Mouse (Mus musculus): ENCODE results near the gene Opalin. TPM values are rescaled to one million over a fixed set of nuclear protein-coding genes. Genes with fewer than 3 reads are reported as not detected.

The Opalin gene
- polyA plus RNA-seq, 1 experiment from 2014 or later = not detected

- Histone ChIP-seq H3K9me3 (replicated peaks) (no peaks in the 10 kb centered on the region), H3K4me3 (replicated peaks) (no peak overlapping the region), H3K9ac (replicated peaks) (no peak overlapping the region), H3K27me3 (replicated peaks) (0 out of 2 replicates have a peak, but pooled peaks cover 2% of the 10 kb centered on the region), H3K36me3 (no peaks in the 10 kb centered on the region), H3K4me1 (peaks cover 8% of the 10 kb centered on the region), H3K4me2 (no peak overlapping the region), H3K27ac (replicated peaks) (no peak overlapping the region)
- no peak for ATAC-seq (ENCODE audit: low FRiP score)
- WGBS = 21% methylated on average over 5 of the region's 5 CpGs
Observed at GRCm38 (mm10) chr19:41013591-41013990, 63.3 kb downstream of the Opalin start.

Other genes starting within 250 kb of the Opalin start
- 14.3 and 15.1 TPM in 2 replicates for gene Ccnj, start 245.8 kb downstream of the Opalin start, polyA plus RNA-seq (2015; fragmentation: Nextera tagmentation; extraction: Ambion mirVana)
- 3.8 and 4.7 TPM in 2 replicates for gene Zfp518a, start 182.4 kb downstream of the Opalin start, polyA plus RNA-seq (2015; fragmentation: Nextera tagmentation; extraction: Ambion mirVana)
- gene Blnk, start 82.6 kb downstream of the Opalin start, polyA plus RNA-seq (2015; fragmentation: Nextera tagmentation; extraction: Ambion mirVana) = 1.0 and 3.7 TPM in 2 replicates
- 0.23 and 0.38 TPM in 2 replicates for gene Dntt, start 47.8 kb downstream of the Opalin start, polyA plus RNA-seq (2015; fragmentation: Nextera tagmentation; extraction: Ambion mirVana)
- gene Tll2, start 129.7 kb upstream of the Opalin start, polyA plus RNA-seq (2015; fragmentation: Nextera tagmentation; extraction: Ambion mirVana) = 1.9 and 2.2 TPM in 2 replicates
- 86.2 and 100 TPM in 2 replicates for gene Tm9sf3, start 186.9 kb upstream of the Opalin start, polyA plus RNA-seq (2015; fragmentation: Nextera tagmentation; extraction: Ambion mirVana)